Mouse (Mus musculus): ENCODE results near the gene Cfap65. TPM values are rescaled to one million over a fixed set of nuclear protein-coding genes. Genes with fewer than 3 reads are reported as not detected.

Gene Cfap65
- polyA plus RNA-seq, 1 experiment from 2014 or later, result not detected

Other genes with a start within 250 kb of the Cfap65 start
- 10.0 to 133 TPM (median 56.9 TPM) in 3 replicates for gene Cyp27a1, start 222.0 kb downstream of the Cfap65 start, polyA plus RNA-seq (2018)
- gene Prkag3, start 186.4 kb downstream of the Cfap65 start, polyA plus RNA-seq (2018), result not detected in 3 replicates
- 0.11 to 0.15 TPM in 2 of 3 replicates, not detected in the other for gene Wnt6, start 163.7 kb downstream of the Cfap65 start, polyA plus RNA-seq (2018)
- gene Wnt10a, start 144.1 kb downstream of the Cfap65 start, polyA plus RNA-seq (2018), result not detected in 3 replicates
- not detected in 3 replicates for gene Cdk5r2, start 80.7 kb downstream of the Cfap65 start, polyA plus RNA-seq (2018)
- not detected in 3 replicates for gene Fev, start 50.2 kb downstream of the Cfap65 start, polyA plus RNA-seq (2018)
- not detected in 3 replicates for gene Cryba2, start 42.5 kb downstream of the Cfap65 start, polyA plus RNA-seq (2018)
- 0.06 to 0.19 TPM in 2 of 3 replicates, not detected in the other for gene Ihh, start 16.1 kb upstream of the Cfap65 start, polyA plus RNA-seq (2018)
- gene Nhej1, start 189.6 kb upstream of the Cfap65 start, polyA plus RNA-seq (2018), result 2.1 to 3.5 TPM (median 2.5 TPM) in 3 replicates
- not detected in 3 replicates for gene Slc23a3, start 198.3 kb upstream of the Cfap65 start, polyA plus RNA-seq (2018)
- 52.3 to 87.8 TPM (median 60.4 TPM) in 3 replicates for gene Cnppd1, start 207.1 kb upstream of the Cfap65 start, polyA plus RNA-seq (2018)
- 56.8 to 88.1 TPM (median 67.2 TPM) in 3 replicates for gene Retreg2, start 207.2 kb upstream of the Cfap65 start, polyA plus RNA-seq (2018)
- 16.6 to 24.7 TPM (median 21.2 TPM) in 3 replicates for gene Zfand2b, start 233.0 kb upstream of the Cfap65 start, polyA plus RNA-seq (2018)
- gene Abcb6, start 244.8 kb upstream of the Cfap65 start, polyA plus RNA-seq (2018), result 5.1 to 12.7 TPM (median 6.4 TPM) in 3 replicates

Data from macrophage (primary cell).